Mouse (Mus musculus): ENCODE data around the gene Snapc3. TPM values are rescaled to one million over a fixed set of nuclear protein-coding genes. Genes with fewer than 3 reads are reported as not detected.
A peak's percentile ranks its signal among the peaks of the same experiment; 100 is the strongest.

Gene Snapc3
- 93.9 and 95.5 TPM in 2 replicates for polyA plus RNA-seq (2015; fragmentation: Nextera tagmentation; extraction: Ambion mirVana)

GRCm38 (mm10) chr4:83417160-83417819 lies at the start of gene Snapc3:
Gene Snapc3 (plus strand): TSS chr4:83417724.
- Histone ChIP-seq H3K27me3 (no peaks in the 10 kb centered on the region), H3K9me3 (peaks cover 4% of the 10 kb centered on the region; the same call in 1 of the 2 replicates), H3K36me3 (peaks cover 5% of the 10 kb centered on the region; the same call in 1 of the 2 replicates), H3K9ac (replicated peaks) (peak within 1 kb of the TSS; percentile 99), H3K27ac (peak within 1 kb of the TSS; percentile 94), H3K4me3 (replicated peaks) (peak within 1 kb of the TSS; percentile 100), H3K4me1 (replicated peaks) (peaks cover 26% of the 10 kb centered on the region), H3K4me2 (replicated peaks) (peak within 1 kb of the TSS; percentile 70)
- ATAC-seq: peak; percentile 100
- WGBS: 1% methylated on average over 41 of the region's 41 CpGs

- Histone ChIP-seq H3K9ac (replicated peaks) (no peak overlapping the region), H3K4me3 (replicated peaks) (no peak overlapping the region), H3K4me2 (replicated peaks) (no peak overlapping the region), H3K27ac (no peak overlapping the region), H3K27me3 (no peaks in the 10 kb centered on the region), H3K36me3 (no peaks in the 10 kb centered on the region), H3K9me3 (no peaks in the 10 kb centered on the region), H3K4me1 (replicated peaks) (no peaks in the 10 kb centered on the region)
- 77% methylated on average over 4 of the region's 4 CpGs for WGBS
- no peak for ATAC-seq
Measured at GRCm38 (mm10) chr4:83373381-83373780, 44.1 kb upstream of the Snapc3 start.

- Histone ChIP-seq H3K9ac (replicated peaks) (no peak overlapping the region), H3K4me2 (replicated peaks) (no peak overlapping the region), H3K27me3 (no peaks in the 10 kb centered on the region), H3K9me3 (no peaks in the 10 kb centered on the region), H3K4me3 (replicated peaks) (no peak overlapping the region), H3K27ac (no peak overlapping the region), H3K4me1 (replicated peaks) (no peaks in the 10 kb centered on the region), H3K36me3 (no peaks in the 10 kb centered on the region)
- no peak for ATAC-seq
- 85% methylated on average over 6 of the region's 6 CpGs for WGBS
Measured at GRCm38 (mm10) chr4:83375650-83376049, 41.9 kb upstream of the Snapc3 start.

GRCm38 (mm10) chr4:83376461-83377015 lies 41.0 kb upstream of the Snapc3 start:
- H3K9me3 ChIP-seq: no peaks in the 10 kb centered on the region
- WGBS: 79% methylated on average over 7 of the region's 7 CpGs
- no peaks in the 10 kb centered on the region for H3K4me1 ChIP-seq (replicated peaks)
- no peaks in the 10 kb centered on the region for H3K27me3 ChIP-seq
- no peak overlapping the region for H3K4me3 ChIP-seq (replicated peaks)
- no peak overlapping the region for H3K9ac ChIP-seq (replicated peaks)
- no peaks in the 10 kb centered on the region for H3K36me3 ChIP-seq
- no peak overlapping the region for H3K4me2 ChIP-seq (replicated peaks)
- no peak overlapping the region for H3K27ac ChIP-seq
- ATAC-seq: no peak

- Histone ChIP-seq H3K9me3 (no peaks in the 10 kb centered on the region), H3K4me2 (replicated peaks) (no peak overlapping the region), H3K27me3 (no peaks in the 10 kb centered on the region), H3K9ac (replicated peaks) (no peak overlapping the region), H3K4me1 (replicated peaks) (no peaks in the 10 kb centered on the region), H3K4me3 (replicated peaks) (no peak overlapping the region), H3K27ac (no peak overlapping the region), H3K36me3 (no peaks in the 10 kb centered on the region)
- no peak for ATAC-seq
Measured at GRCm38 (mm10) chr4:83379036-83379435, 38.5 kb upstream of the Snapc3 start.

- Histone ChIP-seq H3K27ac (no peak overlapping the region), H3K9me3 (no peaks in the 10 kb centered on the region), H3K9ac (replicated peaks) (no peak overlapping the region), H3K4me2 (replicated peaks) (no peak overlapping the region), H3K27me3 (no peaks in the 10 kb centered on the region), H3K4me1 (replicated peaks) (no peaks in the 10 kb centered on the region), H3K36me3 (no peaks in the 10 kb centered on the region), H3K4me3 (replicated peaks) (no peak overlapping the region)
- WGBS: 90% methylated on average over 6 of the region's 6 CpGs
- ATAC-seq: no peak
Measured at GRCm38 (mm10) chr4:83379746-83380145, 37.8 kb upstream of the Snapc3 start.

- no peak overlapping the region for H3K9ac ChIP-seq (replicated peaks)
- no peaks in the 10 kb centered on the region for H3K9me3 ChIP-seq
- no peak for ATAC-seq
- no peak overlapping the region for H3K27ac ChIP-seq
- H3K36me3 ChIP-seq: no peaks in the 10 kb centered on the region
- H3K27me3 ChIP-seq: no peaks in the 10 kb centered on the region
- 85% methylated on average over 4 of the region's 4 CpGs for WGBS
- no peak overlapping the region for H3K4me2 ChIP-seq (replicated peaks)
- no peaks in the 10 kb centered on the region for H3K4me1 ChIP-seq (replicated peaks)
- H3K4me3 ChIP-seq (replicated peaks): no peak overlapping the region
Measured at GRCm38 (mm10) chr4:83380266-83380665, 37.3 kb upstream of the Snapc3 start.

GRCm38 (mm10) chr4:83383899-83384490 lies 33.5 kb upstream of the Snapc3 start:
- no peaks in the 10 kb centered on the region for H3K36me3 ChIP-seq
- WGBS: 55% methylated on average over 6 of the region's 6 CpGs
- H3K27ac ChIP-seq: no peak overlapping the region
- H3K27me3 ChIP-seq: no peaks in the 10 kb centered on the region
- H3K4me3 ChIP-seq (replicated peaks): no peak overlapping the region
- no peaks in the 10 kb centered on the region for H3K9me3 ChIP-seq
- H3K4me2 ChIP-seq (replicated peaks): no peak overlapping the region
- H3K9ac ChIP-seq (replicated peaks): no peak overlapping the region
- no peaks in the 10 kb centered on the region for H3K4me1 ChIP-seq (replicated peaks)
- ATAC-seq: no peak

GRCm38 (mm10) chr4:83385091-83385490 lies 32.4 kb upstream of the Snapc3 start:
- H3K4me2 ChIP-seq (replicated peaks): no peak overlapping the region
- no peaks in the 10 kb centered on the region for H3K36me3 ChIP-seq
- no peaks in the 10 kb centered on the region for H3K9me3 ChIP-seq
- H3K9ac ChIP-seq (replicated peaks): no peak overlapping the region
- H3K27me3 ChIP-seq: no peaks in the 10 kb centered on the region
- ATAC-seq: no peak
- H3K4me3 ChIP-seq (replicated peaks): no peak overlapping the region
- H3K4me1 ChIP-seq (replicated peaks): no peaks in the 10 kb centered on the region
- H3K27ac ChIP-seq: no peak overlapping the region

- H3K36me3 ChIP-seq: no peaks in the 10 kb centered on the region
- H3K27ac ChIP-seq: no peak overlapping the region
- no peak overlapping the region for H3K4me2 ChIP-seq (replicated peaks)
- no peak overlapping the region for H3K9ac ChIP-seq (replicated peaks)
- WGBS: 65% methylated on average over 2 of the region's 2 CpGs
- no peak overlapping the region for H3K4me3 ChIP-seq (replicated peaks)
- ATAC-seq: no peak
- no peaks in the 10 kb centered on the region for H3K9me3 ChIP-seq
- no peaks in the 10 kb centered on the region for H3K27me3 ChIP-seq
- H3K4me1 ChIP-seq (replicated peaks): 0 out of 2 replicates have a peak, but pooled peaks cover 3% of the 10 kb centered on the region
Measured at GRCm38 (mm10) chr4:83390551-83390950, 27.0 kb upstream of the Snapc3 start.

GRCm38 (mm10) chr4:83391956-83392355 lies 25.6 kb upstream of the Snapc3 start:
- WGBS: 17% methylated on average over 3 of the region's 3 CpGs
- H3K4me3 ChIP-seq (replicated peaks): no peak overlapping the region
- no peak overlapping the region for H3K9ac ChIP-seq (replicated peaks)
- H3K9me3 ChIP-seq: no peaks in the 10 kb centered on the region
- 0 out of 2 replicates have a peak, but pooled peaks cover 3% of the 10 kb centered on the region for H3K4me1 ChIP-seq (replicated peaks)
- no peak for ATAC-seq
- no peak overlapping the region for H3K4me2 ChIP-seq (replicated peaks)
- H3K27me3 ChIP-seq: no peaks in the 10 kb centered on the region
- no peak overlapping the region for H3K27ac ChIP-seq
- H3K36me3 ChIP-seq: no peaks in the 10 kb centered on the region

- WGBS: 88% methylated on average over 1 of the region's 1 CpGs
Measured at GRCm38 (mm10) chr4:83393733-83394132, 23.8 kb upstream of the Snapc3 start.

More at GRCm38 (mm10) chr4:83393733-83394132, 23.8 kb upstream of the Snapc3 start:
- H3K9me3 ChIP-seq: no peaks in the 10 kb centered on the region
- no peaks in the 10 kb centered on the region for H3K27me3 ChIP-seq
- no peaks in the 10 kb centered on the region for H3K36me3 ChIP-seq
- no peak overlapping the region for H3K4me3 ChIP-seq (replicated peaks)
- no peak overlapping the region for H3K27ac ChIP-seq
- 0 out of 2 replicates have a peak, but pooled peaks cover 3% of the 10 kb centered on the region for H3K4me1 ChIP-seq (replicated peaks)
- no peak for ATAC-seq
- H3K9ac ChIP-seq (replicated peaks): no peak overlapping the region
- H3K4me2 ChIP-seq (replicated peaks): no peak overlapping the region

Measured in midbrain, embryonic 13.5 days (tissue).